Mouse (Mus musculus): ENCODE measurements at regions not wholly inside any gene's neighbourhood (a gene's known extent, or its start where the extent isn't known, plus 50 kb on each side); places are given as distances from the start of the nearest gene placed in this dataset.

GRCm38 (mm10) chr12:71569662-71570061, 260.0 kb downstream of the Dact1 start:
- H3K4me3 ChIP-seq (ENCODE audit: low read depth, low read length) = no peak overlapping the region
- no peaks in the 10 kb centered on the region for H3K27me3 ChIP-seq (ENCODE audit: control insufficient read depth, insufficient read depth, low read length)
- 62% methylated on average over 12 of the region's 12 CpGs for WGBS
- H3K4me1 ChIP-seq (ENCODE audit: control insufficient read depth, insufficient read depth, insufficient read length, low read length) = no peaks in the 10 kb centered on the region
- TF ChIP-seq CTCF (IDR thresholded peaks at IDR 0.05; ENCODE audit: extremely low read depth, insufficient read length, insufficient replicate concordance, low read depth, low read length) = no peak
- TF ChIP-seq POLR2A (IDR thresholded peaks at IDR 0.05; ENCODE audit: low read depth, low read length) = no peak
- H3K36me3 ChIP-seq (ENCODE audit: control insufficient read depth, insufficient read depth, low read length) = no peaks in the 10 kb centered on the region
- no peak overlapping the region for H3K27ac ChIP-seq (ENCODE audit: insufficient read depth, low read depth, low read length)

- Histone ChIP-seq H3K4me1 (ENCODE audit: control insufficient read depth, insufficient read depth, insufficient read length, low read length) (no peaks in the 10 kb centered on the region), H3K27me3 (ENCODE audit: control insufficient read depth, insufficient read depth, low read length) (no peaks in the 10 kb centered on the region), H3K36me3 (ENCODE audit: control insufficient read depth, insufficient read depth, low read length) (no peaks in the 10 kb centered on the region), H3K27ac (ENCODE audit: insufficient read depth, low read depth, low read length) (no peak overlapping the region), H3K4me3 (ENCODE audit: low read depth, low read length) (no peak overlapping the region)
- TF ChIP-seq CTCF (IDR thresholded peaks at IDR 0.05; ENCODE audit: extremely low read depth, insufficient read length, insufficient replicate concordance, low read depth, low read length) = no peak
- no peak for TF ChIP-seq POLR2A (IDR thresholded peaks at IDR 0.05; ENCODE audit: low read depth, low read length)
- WGBS = 87% methylated on average over 2 of the region's 2 CpGs
These were observed 260.4 kb downstream of the Dact1 start for GRCm38 (mm10) chr12:71570116-71570515.

- no peaks in the 10 kb centered on the region for H3K36me3 ChIP-seq (ENCODE audit: control insufficient read depth, insufficient read depth, low read length)
- H3K4me3 ChIP-seq (ENCODE audit: low read depth, low read length) = no peak overlapping the region
- no peaks in the 10 kb centered on the region for H3K4me1 ChIP-seq (ENCODE audit: control insufficient read depth, insufficient read depth, insufficient read length, low read length)
- TF ChIP-seq POLR2A (IDR thresholded peaks at IDR 0.05; ENCODE audit: low read depth, low read length) = no peak
- no peak for TF ChIP-seq CTCF (IDR thresholded peaks at IDR 0.05; ENCODE audit: extremely low read depth, insufficient read length, insufficient replicate concordance, low read depth, low read length)
- 64% methylated on average over 14 of the region's 14 CpGs for WGBS
- H3K27me3 ChIP-seq (ENCODE audit: control insufficient read depth, insufficient read depth, low read length) = no peaks in the 10 kb centered on the region
- no peak overlapping the region for H3K27ac ChIP-seq (ENCODE audit: insufficient read depth, low read depth, low read length)
These were observed 257.9 kb upstream of the Daam1 start for GRCm38 (mm10) chr12:71572833-71573446.

- TF ChIP-seq POLR2A (IDR thresholded peaks at IDR 0.05; ENCODE audit: low read depth, low read length) (no peak), CTCF (IDR thresholded peaks at IDR 0.05; ENCODE audit: extremely low read depth, insufficient read length, insufficient replicate concordance, low read depth, low read length) (no peak)
- no peaks in the 10 kb centered on the region for H3K4me1 ChIP-seq (ENCODE audit: control insufficient read depth, insufficient read depth, insufficient read length, low read length)
- no peaks in the 10 kb centered on the region for H3K27me3 ChIP-seq (ENCODE audit: control insufficient read depth, insufficient read depth, low read length)
- 61% methylated on average over 8 of the region's 8 CpGs for WGBS
- H3K27ac ChIP-seq (ENCODE audit: insufficient read depth, low read depth, low read length) = no peak overlapping the region
- no peak overlapping the region for H3K4me3 ChIP-seq (ENCODE audit: low read depth, low read length)
- no peaks in the 10 kb centered on the region for H3K36me3 ChIP-seq (ENCODE audit: control insufficient read depth, insufficient read depth, low read length)
These were observed 257.4 kb upstream of the Daam1 start for GRCm38 (mm10) chr12:71573456-71573855.

GRCm38 (mm10) chr12:71574685-71575084, 256.2 kb upstream of the Daam1 start:
- 90% methylated on average over 10 of the region's 10 CpGs for WGBS
- Histone ChIP-seq H3K4me3 (ENCODE audit: low read depth, low read length) (no peak overlapping the region), H3K4me1 (ENCODE audit: control insufficient read depth, insufficient read depth, insufficient read length, low read length) (no peaks in the 10 kb centered on the region), H3K27me3 (ENCODE audit: control insufficient read depth, insufficient read depth, low read length) (no peaks in the 10 kb centered on the region), H3K27ac (ENCODE audit: insufficient read depth, low read depth, low read length) (no peak overlapping the region), H3K36me3 (ENCODE audit: control insufficient read depth, insufficient read depth, low read length) (no peaks in the 10 kb centered on the region)
- TF ChIP-seq CTCF (IDR thresholded peaks at IDR 0.05; ENCODE audit: extremely low read depth, insufficient read length, insufficient replicate concordance, low read depth, low read length) (no peak), POLR2A (IDR thresholded peaks at IDR 0.05; ENCODE audit: low read depth, low read length) (no peak)

- H3K27ac ChIP-seq (ENCODE audit: insufficient read depth, low read depth, low read length) = no peak overlapping the region
- peak overlapping the region; percentile 32 for H3K4me3 ChIP-seq (ENCODE audit: low read depth, low read length)
- TF ChIP-seq CTCF (IDR thresholded peaks at IDR 0.05; ENCODE audit: extremely low read depth, insufficient read length, insufficient replicate concordance, low read depth, low read length) (no peak), POLR2A (IDR thresholded peaks at IDR 0.05; ENCODE audit: low read depth, low read length) (no peak)
- H3K36me3 ChIP-seq (ENCODE audit: control insufficient read depth, insufficient read depth, low read length) = no peaks in the 10 kb centered on the region
- H3K4me1 ChIP-seq (ENCODE audit: control insufficient read depth, insufficient read depth, insufficient read length, low read length) = no peaks in the 10 kb centered on the region
- H3K27me3 ChIP-seq (ENCODE audit: control insufficient read depth, insufficient read depth, low read length) = no peaks in the 10 kb centered on the region
- 7% methylated on average over 9 of the region's 9 CpGs for WGBS
These were observed 253.5 kb upstream of the Daam1 start for GRCm38 (mm10) chr12:71577349-71577748.

GRCm38 (mm10) chr12:71578006-71578405, 252.9 kb upstream of the Daam1 start:
- Histone ChIP-seq H3K4me3 (ENCODE audit: low read depth, low read length) (no peak overlapping the region), H3K36me3 (ENCODE audit: control insufficient read depth, insufficient read depth, low read length) (no peaks in the 10 kb centered on the region), H3K4me1 (ENCODE audit: control insufficient read depth, insufficient read depth, insufficient read length, low read length) (no peaks in the 10 kb centered on the region), H3K27ac (ENCODE audit: insufficient read depth, low read depth, low read length) (no peak overlapping the region), H3K27me3 (ENCODE audit: control insufficient read depth, insufficient read depth, low read length) (no peaks in the 10 kb centered on the region)
- no peak for TF ChIP-seq POLR2A (IDR thresholded peaks at IDR 0.05; ENCODE audit: low read depth, low read length)
- 87% methylated on average over 9 of the region's 9 CpGs for WGBS

Measured in small intestine, adult 2 months (tissue).